Mouse (Mus musculus): ENCODE data around the gene Dpysl5.

Dpysl5 gene

GRCm38 (mm10) chr5:30765596-30766370, 54.4 kb downstream of the Dpysl5 start:
- DNase-seq (ENCODE audit: low spot score): no peak

- no peak for DNase-seq (ENCODE audit: low spot score)
These were observed 56.7 kb downstream of the Dpysl5 start for GRCm38 (mm10) chr5:30768082-30768481.

GRCm38 (mm10) chr5:30768598-30768997, 57.2 kb downstream of the Dpysl5 start:
- DNase-seq (ENCODE audit: low spot score): peak; percentile 86

- DNase-seq (ENCODE audit: low spot score): peak; percentile 37
These were observed 57.7 kb downstream of the Dpysl5 start for GRCm38 (mm10) chr5:30769075-30769474.

- peak; percentile 89 for DNase-seq (ENCODE audit: low spot score)
These were observed 63.4 kb downstream of the Dpysl5 start for GRCm38 (mm10) chr5:30774601-30775371.

GRCm38 (mm10) chr5:30780699-30781098, 69.3 kb downstream of the Dpysl5 start:
- no peak for DNase-seq (ENCODE audit: low spot score)

- no peak for DNase-seq (ENCODE audit: low spot score)
These were observed 69.8 kb downstream of the Dpysl5 start for GRCm38 (mm10) chr5:30781147-30781546.

GRCm38 (mm10) chr5:30787381-30787780, 76.0 kb downstream of the Dpysl5 start:
- DNase-seq (ENCODE audit: low spot score): no peak

- DNase-seq (ENCODE audit: low spot score): no peak
These were observed 78.7 kb downstream of the Dpysl5 start for GRCm38 (mm10) chr5:30790047-30790446.

GRCm38 (mm10) chr5:30796125-30796524, 84.8 kb downstream of the Dpysl5 start:
- peak; percentile 75 for DNase-seq (ENCODE audit: low spot score)

GRCm38 (mm10) chr5:30797482-30797881, 86.1 kb downstream of the Dpysl5 start:
- DNase-seq (ENCODE audit: low spot score): no peak

- DNase-seq (ENCODE audit: low spot score): no peak
These were observed 86.6 kb downstream of the Dpysl5 start for GRCm38 (mm10) chr5:30797982-30798381.

- DNase-seq (ENCODE audit: low spot score): no peak
These were observed 87.6 kb downstream of the Dpysl5 start for GRCm38 (mm10) chr5:30798965-30799364.

GRCm38 (mm10) chr5:30802724-30803467, 91.5 kb downstream of the Dpysl5 start:
- no peak for DNase-seq (ENCODE audit: low spot score)

GRCm38 (mm10) chr5:30806106-30806505, 94.7 kb downstream of the Dpysl5 start:
- peak; percentile 92 for DNase-seq (ENCODE audit: low spot score)

GRCm38 (mm10) chr5:30814424-30815119, 103.2 kb downstream of the Dpysl5 start, which contains the start of gene Mapre3:
TSS of gene Mapre3 (plus strand) at chr5:30814641.
- DNase-seq (ENCODE audit: low spot score): peak; percentile 91

- DNase-seq (ENCODE audit: low spot score): no peak
These were observed 103.7 kb downstream of the Dpysl5 start for GRCm38 (mm10) chr5:30815120-30815465.

GRCm38 (mm10) chr5:30816261-30816791, 105.0 kb downstream of the Dpysl5 start:
- no peak for DNase-seq (ENCODE audit: low spot score)

GRCm38 (mm10) chr5:30818758-30819309, 107.5 kb downstream of the Dpysl5 start:
- no peak for DNase-seq (ENCODE audit: low spot score)

GRCm38 (mm10) chr5:30822689-30823088, 111.3 kb downstream of the Dpysl5 start:
- DNase-seq (ENCODE audit: low spot score): peak; percentile 26

- no peak for DNase-seq (ENCODE audit: low spot score)
These were observed 111.7 kb downstream of the Dpysl5 start for GRCm38 (mm10) chr5:30823091-30823490.

Data from lung, postnatal 25 days (tissue).